Mouse (Mus musculus) midbrain, embryonic 11.5 days (tissue): Measurements from ENCODE around the gene Naa25. TPM values are rescaled to one million over a fixed set of nuclear protein-coding genes. Genes with fewer than 3 reads are reported as not detected.

Experiments
- ATAC-seq: fragments of 200-750 bp; cut with Nextera tagmentation; 2 replicates; pipeline ENCODE4 v1.8.0; 2017; ENCODE audit warnings: moderate TSS enrichment, moderate library complexity; ENCODE audit not compliant: low FRiP score
- DNase-seq: peaks from one replicate; pipeline ENCODE4 v3.0.0; 2015; ENCODE audit warnings: low spot score; ENCODE audit errors: missing footprints
- H3K27ac ChIP-seq: fragments of 300-500 bp; sonication (generic); 2 replicates; pipeline ENCODE4 v1.5.1; 2014; ENCODE audit warnings: low read depth, low read length
- H3K27me3 ChIP-seq: fragments of 300-500 bp; sonication (generic); 2 replicates; pipeline ENCODE4 v1.6.1; 2014; ENCODE audit warnings: mild to moderate bottlenecking, low read length, moderate library complexity, mixed read lengths; ENCODE audit not compliant: control insufficient read depth, insufficient read depth
- H3K36me3 ChIP-seq: fragments of 300-500 bp; sonication (generic); 2 replicates; pipeline ENCODE4 v1.6.1; 2014; ENCODE audit warnings: mild to moderate bottlenecking, low read length, moderate library complexity, mixed read lengths; ENCODE audit not compliant: control insufficient read depth, insufficient read depth
- H3K4me1 ChIP-seq: fragments of 300-500 bp; sonication (generic); 2 replicates; pipeline ENCODE4 v1.6.1; 2014; ENCODE audit warnings: low read length; ENCODE audit not compliant: control insufficient read depth, insufficient read depth
- H3K4me2 ChIP-seq: fragments of 300-500 bp; sonication (generic); 2 replicates; pipeline ENCODE4 v1.6.1; 2014; ENCODE audit warnings: mild to moderate bottlenecking, moderate library complexity
- H3K4me3 ChIP-seq: fragments of 300-500 bp; sonication (generic); 2 replicates; pipeline ENCODE4 v1.5.1; 2014; ENCODE audit warnings: low read depth, low read length
- H3K9ac ChIP-seq: fragments of 300-500 bp; sonication (generic); 2 replicates; pipeline ENCODE4 v1.6.1; 2014; ENCODE audit warnings: low read length
- H3K9me3 ChIP-seq: fragments of 300-500 bp; sonication (generic); 2 replicates; pipeline ENCODE4 v1.6.1; 2016; ENCODE audit warnings: low read length; ENCODE audit not compliant: control insufficient read depth
- WGBS: fragments of 180-500 bp; shearing (Covaris S2); extraction: QIAGEN DNeasy Blood & Tissue Kit; methylation state at CpG from one replicate; pipeline ENCODE4 v1.1.7; 2014; 5-methylcytosine and 5-hydroxymethylcytosine counted together
- polyA plus RNA-seq: library from polyadenylated mRNA; unstranded; fragments of >200 nt; fragmentation: Nextera tagmentation; extraction: Ambion mirVana; gene quantifications from 2 replicates; pipeline ENCODE4 v1.2.1, GENCODE M21; 2014

The Naa25 gene
- polyA plus RNA-seq, 1 experiment from 2014 or later, result 46.9 TPM

DNA sequence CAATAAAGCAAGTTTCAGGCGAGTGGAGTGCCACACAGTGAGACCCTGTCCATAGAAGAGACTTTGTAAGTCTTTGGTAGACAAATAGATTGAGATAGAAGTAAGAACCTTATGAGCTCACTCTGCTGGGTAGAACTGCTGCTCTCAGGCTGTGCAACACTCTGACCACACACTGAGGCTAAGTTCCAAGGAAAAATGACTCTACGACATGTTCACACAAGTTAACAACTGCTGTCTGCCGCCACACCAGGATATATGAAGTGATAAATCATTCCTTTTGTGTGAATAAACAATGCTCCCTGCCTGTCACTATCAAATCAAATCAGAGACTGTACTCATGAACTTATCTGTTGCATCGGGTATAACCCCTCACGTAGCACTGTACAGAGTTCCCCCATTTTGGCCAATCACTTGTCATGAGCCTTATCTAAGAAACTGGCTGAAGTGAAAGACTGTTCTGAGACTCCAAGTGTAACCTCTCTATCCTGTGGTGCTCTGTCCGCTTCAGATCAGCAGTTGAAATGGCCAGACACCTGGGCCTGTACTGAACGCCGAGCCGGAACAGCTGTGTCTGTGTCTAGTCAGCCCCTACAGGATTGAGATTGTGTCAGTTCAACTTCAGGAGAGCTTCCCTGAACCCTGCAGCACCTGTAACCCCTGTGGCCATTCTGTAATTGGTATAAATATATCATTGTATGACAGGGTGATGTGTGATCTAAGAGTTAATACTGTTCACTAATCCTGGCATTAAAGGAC, 58.0 kb downstream of the Naa25 start:
- no peak overlapping the region for H3K9ac ChIP-seq
- H3K36me3 ChIP-seq, result no peaks in the 10 kb centered on the region
- no peaks in the 10 kb centered on the region for H3K9me3 ChIP-seq
- ATAC-seq (no peak), DNase-seq (no peak)
- no peaks in the 10 kb centered on the region for H3K27me3 ChIP-seq
- WGBS, result 88% methylated on average over 9 of the region's 9 CpGs
- no peak overlapping the region for H3K27ac ChIP-seq
- H3K4me3 ChIP-seq, result no peak overlapping the region
- H3K4me1 ChIP-seq, result peaks cover 10% of the 10 kb centered on the region
- H3K4me2 ChIP-seq, result no peak overlapping the region

DNA sequence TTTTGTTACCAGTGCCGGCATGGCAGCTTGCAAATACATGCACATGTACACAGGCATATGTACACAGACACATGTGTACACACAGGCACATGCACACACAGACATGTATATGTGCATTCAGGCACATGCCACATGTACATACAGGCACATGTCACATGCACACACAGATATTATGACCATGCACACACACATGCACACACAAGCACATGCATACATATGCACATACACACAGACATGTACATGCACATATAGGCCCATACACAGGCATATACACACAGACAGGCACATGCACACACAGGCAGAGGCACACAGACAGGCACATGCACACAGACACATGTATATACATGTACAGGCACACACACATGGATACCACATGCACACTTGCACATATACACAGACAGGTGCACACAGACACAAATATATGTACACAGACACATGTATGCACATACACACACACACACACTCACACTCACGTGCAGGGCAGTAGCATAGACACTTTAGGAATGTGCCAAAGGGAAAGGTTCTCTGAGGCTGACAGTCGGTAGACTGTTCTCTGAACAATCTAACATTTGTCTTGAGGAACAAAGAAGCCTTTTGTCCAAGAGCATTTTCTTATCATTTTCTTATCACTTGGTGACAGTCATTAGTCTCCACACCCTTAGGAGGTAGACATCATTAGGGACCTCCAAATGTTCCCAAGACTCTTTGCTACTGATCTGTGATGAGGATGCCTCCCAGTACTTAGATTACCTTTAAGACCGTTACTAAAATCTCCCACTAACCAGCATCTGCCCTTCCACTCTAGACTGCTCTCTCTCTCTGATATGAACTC, 63.8 kb downstream of the Naa25 start:
- Histone ChIP-seq H3K36me3 (no peaks in the 10 kb centered on the region), H3K9ac (no peak overlapping the region), H3K27me3 (no peaks in the 10 kb centered on the region), H3K9me3 (no peaks in the 10 kb centered on the region), H3K4me2 (no peak overlapping the region), H3K4me1 (no peaks in the 10 kb centered on the region), H3K27ac (no peak overlapping the region), H3K4me3 (no peak overlapping the region)
- DNase-seq (no peak), ATAC-seq (no peak)
- WGBS, result 76% methylated on average over 4 of the region's 4 CpGs

DNA sequence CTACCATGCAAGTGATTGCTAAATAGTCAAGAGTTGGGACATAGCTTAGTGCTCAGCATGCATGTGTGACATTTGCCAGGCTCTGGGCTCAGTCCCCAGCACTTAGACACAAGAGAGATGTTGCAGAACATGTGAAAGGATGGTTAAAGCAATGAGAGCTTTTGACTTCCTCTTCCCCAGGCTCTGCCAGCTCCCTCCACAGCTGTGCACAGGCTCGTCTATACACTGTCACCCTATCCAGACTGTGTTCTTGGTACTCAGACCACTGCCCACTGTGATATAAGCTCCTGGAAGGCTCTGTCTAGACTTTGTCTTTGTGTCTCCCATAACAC, 64.4 kb downstream of the Naa25 start:
- Histone ChIP-seq H3K9me3 (no peaks in the 10 kb centered on the region), H3K36me3 (no peaks in the 10 kb centered on the region), H3K4me1 (no peaks in the 10 kb centered on the region), H3K27me3 (no peaks in the 10 kb centered on the region), H3K27ac (no peak overlapping the region), H3K4me2 (no peak overlapping the region), H3K9ac (no peak overlapping the region), H3K4me3 (no peak overlapping the region)
- 31% methylated on average over 1 of the region's 1 CpGs for WGBS
- ATAC-seq (no peak), DNase-seq (no peak)

DNA sequence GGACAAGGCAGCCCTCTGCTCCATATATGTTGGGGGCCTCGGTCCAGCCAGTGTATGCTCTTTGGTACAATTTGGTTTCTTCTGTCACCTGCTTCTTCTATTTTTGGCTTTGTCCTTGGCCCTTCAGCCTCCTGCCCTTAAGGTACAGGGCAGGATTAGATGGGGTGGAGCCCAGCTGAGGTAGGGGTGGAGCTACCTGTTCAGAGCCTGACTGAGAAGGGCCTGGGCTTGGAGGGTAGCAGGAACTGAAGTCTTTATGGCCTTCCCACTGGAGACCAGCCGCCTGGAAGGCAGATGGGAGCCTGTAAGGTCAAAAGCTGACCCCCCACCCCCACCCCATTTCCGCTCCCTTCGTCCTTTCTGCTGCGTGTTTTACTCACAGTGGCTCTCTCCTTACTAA, 65.2 kb downstream of the Naa25 start:
- Histone ChIP-seq H3K9me3 (no peaks in the 10 kb centered on the region), H3K27ac (no peak overlapping the region), H3K4me3 (no peak overlapping the region), H3K4me2 (no peak overlapping the region), H3K36me3 (no peaks in the 10 kb centered on the region), H3K4me1 (no peaks in the 10 kb centered on the region), H3K9ac (no peak overlapping the region), H3K27me3 (no peaks in the 10 kb centered on the region)
- ATAC-seq (no peak), DNase-seq (peak; percentile 37)
- WGBS, result 60% methylated on average over 5 of the region's 5 CpGs

DNA sequence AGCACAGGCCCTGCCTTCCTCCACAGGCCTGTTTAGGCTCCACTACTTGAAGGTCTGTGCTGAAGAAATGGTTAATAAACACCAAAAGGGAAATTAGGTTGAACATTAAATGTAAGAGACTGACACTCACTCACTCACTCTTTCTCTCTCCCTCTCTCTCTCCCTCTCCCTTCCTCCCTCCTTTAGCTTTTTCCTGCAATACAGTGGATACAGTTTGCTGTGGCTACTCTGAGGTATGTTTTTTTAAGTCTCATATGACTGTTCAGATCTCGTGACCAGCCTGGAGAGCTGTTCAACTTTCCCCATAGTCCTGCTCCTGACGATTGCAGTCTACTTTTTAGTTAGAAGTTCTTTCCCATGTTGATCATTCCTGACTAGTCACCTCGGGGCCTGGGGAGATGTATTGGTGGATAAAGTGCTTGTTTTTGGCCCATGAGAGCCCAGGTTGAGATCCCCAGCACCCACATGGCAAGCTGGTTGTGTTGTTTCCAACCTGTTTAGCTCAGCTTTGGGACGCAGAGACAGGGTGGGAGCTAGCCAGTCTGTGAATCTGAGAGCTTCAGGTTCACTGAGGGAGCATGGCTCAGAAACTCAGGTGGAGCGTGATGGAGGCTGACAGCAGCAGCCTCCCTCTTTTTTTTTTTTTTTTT, 66.0 kb downstream of the Naa25 start:
- H3K4me1 ChIP-seq, result no peaks in the 10 kb centered on the region
- ATAC-seq (no peak), DNase-seq (peak; percentile 77)
- no peak overlapping the region for H3K4me3 ChIP-seq
- no peaks in the 10 kb centered on the region for H3K36me3 ChIP-seq
- H3K27ac ChIP-seq, result no peak overlapping the region
- no peaks in the 10 kb centered on the region for H3K27me3 ChIP-seq
- WGBS, result 72% methylated on average over 5 of the region's 5 CpGs
- H3K9me3 ChIP-seq, result no peaks in the 10 kb centered on the region
- H3K9ac ChIP-seq, result no peak overlapping the region
- H3K4me2 ChIP-seq, result no peak overlapping the region

DNA sequence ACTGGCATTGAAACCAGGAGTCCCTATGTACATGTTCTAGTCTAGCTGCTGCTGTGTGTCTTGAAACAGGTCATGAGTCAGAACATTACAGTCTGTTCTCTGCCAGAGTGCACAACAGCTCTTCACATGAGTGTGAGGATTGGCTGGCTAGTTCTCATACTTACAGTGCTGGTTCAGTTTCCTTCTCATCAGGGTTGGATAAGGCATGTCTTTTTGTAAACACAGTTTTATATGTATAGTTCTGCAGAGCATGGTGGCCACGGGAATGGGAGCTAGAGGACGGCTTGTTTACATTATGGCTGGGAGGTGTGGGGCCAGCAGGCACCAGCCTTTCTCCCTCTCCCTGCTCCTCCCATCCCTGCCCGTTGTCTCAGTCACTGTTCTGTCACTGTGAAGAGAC, 71.8 kb downstream of the Naa25 start:
- no peaks in the 10 kb centered on the region for H3K9me3 ChIP-seq
- H3K4me2 ChIP-seq, result no peak overlapping the region
- no peaks in the 10 kb centered on the region for H3K36me3 ChIP-seq
- no peak overlapping the region for H3K9ac ChIP-seq
- H3K27me3 ChIP-seq, result no peaks in the 10 kb centered on the region
- H3K4me3 ChIP-seq, result no peak overlapping the region
- no peak overlapping the region for H3K27ac ChIP-seq
- WGBS, result 62% methylated on average over 3 of the region's 3 CpGs
- no peak for ATAC-seq
- H3K4me1 ChIP-seq, result no peaks in the 10 kb centered on the region
- DNase-seq, result no peak

DNA sequence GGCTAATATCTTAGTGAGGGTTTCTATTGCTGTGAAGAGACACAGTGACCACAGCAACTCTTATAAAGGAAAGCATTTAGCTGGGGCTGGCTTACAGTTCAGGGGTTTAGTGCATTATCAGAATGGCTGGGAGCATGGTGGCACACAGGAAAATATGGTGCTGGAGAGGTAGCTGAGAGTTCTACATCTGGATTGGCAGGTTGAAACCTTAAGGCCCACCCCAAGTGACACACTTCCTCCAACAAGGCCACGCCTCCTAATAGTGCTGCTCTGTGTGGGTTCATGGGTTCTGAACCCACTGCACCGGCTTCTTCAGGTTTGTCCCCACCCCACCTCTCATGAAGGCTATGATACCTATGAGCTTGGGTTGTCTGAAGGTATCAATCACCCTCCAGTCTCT, 74.7 kb downstream of the Naa25 start:
- Histone ChIP-seq H3K27ac (no peak overlapping the region), H3K4me2 (no peak overlapping the region), H3K9ac (no peak overlapping the region), H3K36me3 (no peaks in the 10 kb centered on the region), H3K9me3 (no peaks in the 10 kb centered on the region), H3K4me1 (no peaks in the 10 kb centered on the region), H3K4me3 (no peak overlapping the region), H3K27me3 (no peaks in the 10 kb centered on the region)
- no peak for DNase-seq
- ATAC-seq, result no peak
- WGBS, result 81% methylated on average over 2 of the region's 2 CpGs

DNA sequence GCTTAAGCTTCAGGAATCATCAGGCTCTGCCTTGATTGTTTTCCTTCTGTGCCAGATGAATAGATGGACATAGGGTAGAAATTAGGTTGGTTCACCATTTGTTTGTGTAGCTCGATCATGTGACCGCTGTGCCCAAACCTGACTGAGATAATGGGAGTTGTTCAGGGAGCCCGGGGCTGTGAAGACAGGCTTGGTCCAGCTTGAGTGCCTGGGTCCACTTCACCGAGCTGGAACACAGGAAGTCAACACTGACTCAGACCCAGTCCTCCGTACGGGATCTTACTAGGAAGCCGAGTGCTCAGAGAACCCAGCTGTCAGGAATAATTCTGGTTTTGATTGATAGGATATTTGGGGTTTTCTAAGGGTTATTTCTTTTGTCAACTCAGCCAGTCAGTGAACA, 76.9 kb downstream of the Naa25 start:
- no peak for ATAC-seq
- DNase-seq, result no peak
- Histone ChIP-seq H3K27me3 (no peaks in the 10 kb centered on the region), H3K4me1 (no peaks in the 10 kb centered on the region), H3K4me2 (no peak overlapping the region), H3K4me3 (no peak overlapping the region), H3K36me3 (no peaks in the 10 kb centered on the region), H3K27ac (no peak overlapping the region), H3K9me3 (no peaks in the 10 kb centered on the region), H3K9ac (no peak overlapping the region)
- 72% methylated on average over 7 of the region's 7 CpGs for WGBS

DNA sequence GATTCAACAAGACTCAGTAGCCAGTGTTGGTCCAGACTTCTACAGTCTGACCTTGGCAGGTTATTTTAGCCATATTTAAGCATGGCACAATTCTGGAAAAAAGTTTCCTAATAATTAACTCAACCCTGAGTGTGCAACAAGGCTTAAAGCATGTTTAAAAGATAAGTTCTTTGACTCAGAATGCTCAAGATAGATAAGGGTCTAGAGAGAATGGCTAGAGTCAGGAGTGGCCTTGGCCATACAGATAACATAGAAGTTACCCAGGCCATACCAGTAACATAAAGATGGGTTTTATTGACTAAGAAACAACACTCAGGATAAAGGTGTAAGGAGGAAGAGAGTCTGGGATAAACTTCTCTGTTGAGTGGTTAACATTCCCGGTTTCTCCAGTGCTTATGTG, 78.3 kb downstream of the Naa25 start:
- Histone ChIP-seq H3K4me2 (no peak overlapping the region), H3K27ac (no peak overlapping the region), H3K4me3 (no peak overlapping the region), H3K9me3 (no peaks in the 10 kb centered on the region), H3K9ac (no peak overlapping the region), H3K4me1 (no peaks in the 10 kb centered on the region), H3K36me3 (no peaks in the 10 kb centered on the region), H3K27me3 (no peaks in the 10 kb centered on the region)
- DNase-seq (no peak), ATAC-seq (no peak)
- 85% methylated on average over 1 of the region's 1 CpGs for WGBS
